Mouse (Mus musculus) gastrocnemius, postnatal 10 days (tissue): ENCODE measurements around the gene Fxn. TPM values are rescaled to one million over a fixed set of nuclear protein-coding genes. Genes with fewer than 3 reads are reported as not detected.

ENCODE experiments used
- DNase-seq: peaks from one replicate; pipeline ENCODE4 v3.0.0; 2021; ENCODE audit warnings: mixed read lengths
- total RNA-seq, 2 experiments: library from RNA; stranded (reverse); gene quantifications; 2 replicates each; pipeline ENCODE4 v1.2.3; 2021

Fxn gene
- total RNA-seq, 2 experiments from 2014 or later = 21.5 to 22.3 TPM

GRCm38 (mm10) chr19:24300994-24301767 lies 20.8 kb upstream of the Fxn start:
- DNase-seq = peak; percentile 76

GRCm38 (mm10) chr19:24293537-24293936 lies 13.1 kb upstream of the Fxn start:
- no peak for DNase-seq

- DNase-seq = peak; percentile 32
These were observed 3.8 kb upstream of the Fxn start for GRCm38 (mm10) chr19:24284187-24284586.

GRCm38 (mm10) chr19:24281288-24281980 lies 1.0 kb upstream of the Fxn start:
- no peak for DNase-seq

DNA sequence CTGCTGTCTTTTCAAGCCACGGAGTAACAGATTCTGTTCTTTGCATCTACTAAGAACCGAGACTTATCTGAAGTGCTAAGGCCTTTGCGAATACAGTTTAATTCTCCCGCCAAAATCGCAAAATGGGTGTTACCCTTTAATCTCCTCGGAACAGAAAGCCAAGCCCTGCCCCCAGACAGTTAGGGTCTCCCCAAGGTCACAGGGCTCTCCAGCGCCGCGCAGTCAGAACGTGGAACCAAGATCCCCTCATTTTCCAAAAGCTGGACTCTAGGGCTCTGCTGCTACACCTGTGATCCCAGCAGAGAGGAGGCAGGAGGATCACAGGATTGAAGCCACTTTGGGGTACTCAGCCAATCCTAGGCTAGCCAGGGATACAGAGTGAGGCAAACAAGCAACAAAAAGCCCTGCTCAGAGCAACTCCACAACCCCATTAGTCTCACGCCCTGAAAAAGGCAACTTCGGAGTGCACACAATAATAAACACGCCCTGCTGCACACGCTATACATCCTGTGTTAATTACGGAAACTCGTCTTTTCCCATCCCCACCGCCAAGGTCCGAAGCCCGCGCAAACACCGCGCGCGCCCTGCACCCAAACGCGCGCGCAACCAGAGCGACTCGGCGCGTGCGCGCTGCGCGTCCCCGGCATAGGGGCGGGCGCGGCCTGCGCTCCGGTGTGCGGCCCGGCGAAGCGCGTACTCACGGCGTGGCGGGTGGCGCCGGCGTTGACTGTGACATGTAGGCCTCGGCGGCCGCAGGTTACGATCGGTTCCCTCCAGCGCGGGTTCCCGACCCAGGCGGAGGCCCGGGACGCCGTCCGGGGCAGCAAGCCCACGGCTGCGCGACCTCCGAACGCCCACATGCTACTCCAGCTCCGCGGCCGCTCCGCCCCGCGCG lies 452 bp downstream of the Fxn start:
- peak; percentile 81 for DNase-seq

DNA sequence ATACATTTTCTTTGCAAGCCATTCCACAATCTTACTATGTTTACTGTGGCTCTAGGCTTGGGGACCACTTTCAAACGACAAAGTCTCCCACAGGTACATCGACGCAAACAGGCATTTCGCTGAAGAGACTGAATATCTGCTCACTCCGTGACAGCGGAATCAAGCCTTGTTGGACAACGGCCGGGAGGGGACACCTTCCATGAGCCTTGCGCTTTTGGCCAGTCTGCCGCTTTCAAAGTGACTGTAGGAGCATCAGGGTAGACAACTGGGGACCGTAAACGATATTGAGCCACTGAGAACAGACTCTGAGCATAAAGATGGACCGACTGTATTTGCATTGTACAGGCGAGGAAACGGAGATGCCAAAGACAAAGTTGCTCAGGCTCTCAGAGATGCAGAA lies 1.5 kb downstream of the Fxn start:
- DNase-seq = no peak

DNA sequence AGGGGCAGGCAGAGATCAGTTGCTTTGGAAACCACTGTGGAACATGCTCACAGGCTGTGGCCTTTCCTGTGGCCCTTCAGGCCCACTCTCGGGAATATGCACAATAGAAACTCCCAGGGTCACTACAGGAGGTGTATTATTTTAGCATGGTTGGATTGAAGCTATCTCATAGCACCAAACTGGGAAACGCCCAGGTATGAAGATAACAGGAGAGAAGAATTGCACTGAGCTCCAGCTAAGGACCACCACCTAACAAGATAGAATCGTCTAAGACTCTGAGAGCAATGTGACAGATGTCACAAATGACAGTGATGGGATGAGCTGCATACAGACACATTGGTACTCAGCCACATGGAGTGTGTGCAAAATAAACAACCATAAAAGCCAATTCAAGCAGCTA lies 6.1 kb downstream of the Fxn start:
- DNase-seq = no peak

- DNase-seq = peak; percentile 84
These were observed 8.5 kb downstream of the Fxn start for GRCm38 (mm10) chr19:24271746-24272426.

- peak; percentile 10 for DNase-seq
These were observed 9.1 kb downstream of the Fxn start for GRCm38 (mm10) chr19:24271326-24271725.

- DNase-seq = no peak
These were observed 11.9 kb downstream of the Fxn start for GRCm38 (mm10) chr19:24268531-24268930.

DNA sequence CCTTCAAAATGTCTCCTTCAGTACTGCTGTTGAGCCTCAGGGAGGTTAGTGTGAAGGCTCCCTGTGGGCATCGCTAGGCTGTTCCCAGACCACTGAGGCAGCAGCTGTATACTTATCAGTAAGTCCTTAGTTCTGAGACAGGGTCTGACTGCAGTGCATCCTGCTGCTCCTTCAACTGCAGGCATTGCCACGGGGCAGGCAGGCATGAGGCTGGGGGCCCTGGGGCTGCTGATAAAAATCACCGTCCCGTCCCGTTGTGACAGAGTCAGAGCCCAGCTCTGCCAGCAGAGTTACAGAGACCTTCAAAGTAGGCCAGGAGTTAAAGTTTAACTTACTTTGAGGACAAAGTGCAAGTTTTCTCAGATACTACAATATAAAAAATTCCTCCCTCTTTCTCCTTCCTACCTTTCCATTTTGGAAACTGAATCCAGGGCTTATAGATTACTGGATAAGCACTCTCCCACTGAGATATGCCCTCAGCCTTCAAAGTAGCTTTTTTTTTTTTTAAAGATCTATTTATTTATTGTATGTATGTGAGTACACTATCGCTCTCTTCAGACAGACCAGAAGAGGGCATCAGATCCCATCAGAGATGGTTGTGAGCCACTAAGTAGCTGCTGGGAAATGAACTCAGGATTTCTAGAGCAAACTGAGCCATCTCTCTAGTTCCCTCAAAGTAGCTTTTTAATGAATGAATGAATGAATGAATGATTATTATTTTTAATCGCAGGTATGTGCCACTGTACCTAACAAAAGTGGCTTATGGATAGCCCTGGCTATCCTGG lies 14.2 kb downstream of the Fxn start:
- DNase-seq = no peak

GRCm38 (mm10) chr19:24264991-24265390 lies 15.4 kb downstream of the Fxn start:
- peak; percentile 79 for DNase-seq

DNA sequence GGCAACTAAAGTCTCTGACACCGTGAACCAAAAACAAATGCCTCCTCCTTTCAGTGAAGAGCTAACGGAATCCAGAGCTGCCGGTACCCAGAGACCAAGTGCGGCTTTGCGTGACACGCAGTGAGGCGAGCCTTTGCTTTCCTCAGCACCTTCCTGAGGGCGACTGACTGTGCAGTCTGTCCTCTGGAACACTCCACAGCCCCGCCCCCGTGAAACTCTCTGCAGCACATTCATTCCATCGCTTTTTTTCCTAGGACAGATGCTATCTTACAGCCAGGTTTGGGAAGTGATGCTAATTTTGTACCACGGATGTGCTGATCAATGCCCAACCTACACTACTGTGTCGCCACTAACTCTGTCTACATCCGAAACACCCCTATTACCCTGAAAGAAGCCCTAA lies 17.7 kb downstream of the Fxn start:
- no peak for DNase-seq

GRCm38 (mm10) chr19:24259390-24260351 lies 20.7 kb downstream of the Fxn start:
- no peak for DNase-seq

GRCm38 (mm10) chr19:24258368-24258767 lies 22.0 kb downstream of the Fxn start:
- no peak for DNase-seq

GRCm38 (mm10) chr19:24257962-24258361 lies 22.4 kb downstream of the Fxn start:
- no peak for DNase-seq

GRCm38 (mm10) chr19:24253657-24254260 lies 26.6 kb downstream of the Fxn start:
- DNase-seq = no peak

DNA sequence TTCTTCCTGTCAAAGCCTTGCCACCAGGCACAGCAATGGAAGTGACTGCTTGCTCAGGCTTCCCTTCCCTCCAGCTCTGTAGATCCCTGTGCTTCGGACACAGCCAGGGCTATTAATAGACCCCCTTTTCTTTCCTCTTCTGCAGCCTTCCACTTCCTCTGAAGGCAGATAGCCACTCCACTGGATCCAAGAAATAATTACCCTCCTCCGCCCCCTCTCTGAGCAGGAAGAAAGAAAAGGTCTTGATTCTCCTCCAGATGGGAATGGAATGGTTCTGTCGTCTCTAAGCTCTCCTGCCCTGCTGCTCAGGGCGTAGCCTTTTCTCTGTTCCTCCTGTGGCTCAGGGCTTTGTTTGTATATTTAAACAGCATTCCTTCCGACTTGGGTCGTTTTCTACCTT lies 28.5 kb downstream of the Fxn start:
- DNase-seq = no peak

DNA sequence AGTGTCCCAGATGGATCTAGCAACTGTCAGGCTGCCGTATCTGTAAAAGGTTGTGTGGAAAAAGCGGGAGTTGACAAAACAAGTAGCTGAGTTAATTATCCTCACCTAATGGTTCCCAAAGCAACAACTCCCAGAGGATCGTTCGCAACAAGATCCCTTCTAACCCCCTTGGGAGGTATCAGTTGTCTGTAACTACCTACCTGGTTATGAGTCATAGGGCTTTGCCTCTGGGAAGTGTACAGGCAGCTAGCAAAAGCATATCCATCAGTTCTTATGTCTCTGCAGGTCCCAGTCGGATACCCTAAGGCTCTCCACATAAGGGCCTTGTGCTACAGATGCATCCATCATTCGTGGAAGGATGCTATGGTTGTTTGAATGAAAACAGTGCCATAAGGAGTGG lies 37.1 kb downstream of the Fxn start:
- no peak for DNase-seq
